Mouse (Mus musculus) fat pad, adult 2 months (tissue): ENCODE measurements around the gene Mtln.

Experiments
- DNase-seq: peaks from one replicate; pipeline ENCODE4 v3.0.0-alpha.2; 2011; ENCODE audit warnings: low read depth, low spot score; ENCODE audit errors: extremely low read depth

Gene Mtln

DNA sequence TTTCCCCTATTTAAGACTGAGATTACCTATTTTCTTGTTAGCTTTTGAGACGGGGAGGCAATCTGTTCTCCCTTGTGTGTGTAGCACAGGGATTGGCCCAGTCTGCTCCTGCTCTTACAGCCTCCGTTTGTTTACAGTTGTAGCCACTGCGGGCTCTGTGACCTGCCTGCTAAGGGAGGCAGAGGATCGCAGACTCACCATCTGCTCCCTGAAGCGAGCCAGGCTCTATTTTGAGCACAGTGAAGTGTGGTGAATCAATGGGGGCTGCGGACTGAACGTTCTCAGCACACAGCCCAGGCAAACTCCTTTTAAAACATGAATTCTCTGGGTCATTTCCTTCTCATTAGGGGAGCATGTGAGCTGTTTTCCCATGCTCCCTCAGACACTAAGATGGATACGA is 35.1 kb downstream of the Mtln start:
- no peak for DNase-seq

DNA sequence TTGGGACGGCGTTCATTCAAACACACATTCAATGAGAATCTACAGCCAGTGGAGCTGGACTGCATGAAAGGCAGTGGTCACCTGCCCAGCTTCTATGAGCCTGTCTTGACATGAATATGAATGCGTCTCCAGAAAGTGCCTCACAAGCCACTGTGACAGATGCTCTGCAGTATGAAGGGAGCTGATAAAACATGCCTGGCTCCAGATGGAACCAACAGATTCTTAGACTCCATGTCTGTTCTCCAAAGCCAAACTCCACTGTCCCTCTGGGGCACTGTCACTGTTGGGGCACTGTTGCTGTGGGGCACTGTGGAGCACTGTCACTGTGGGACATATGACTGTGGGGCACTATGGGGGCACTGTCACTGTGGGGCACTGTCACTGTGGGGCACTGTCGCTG is 38.2 kb downstream of the Mtln start:
- DNase-seq: no peak

DNA sequence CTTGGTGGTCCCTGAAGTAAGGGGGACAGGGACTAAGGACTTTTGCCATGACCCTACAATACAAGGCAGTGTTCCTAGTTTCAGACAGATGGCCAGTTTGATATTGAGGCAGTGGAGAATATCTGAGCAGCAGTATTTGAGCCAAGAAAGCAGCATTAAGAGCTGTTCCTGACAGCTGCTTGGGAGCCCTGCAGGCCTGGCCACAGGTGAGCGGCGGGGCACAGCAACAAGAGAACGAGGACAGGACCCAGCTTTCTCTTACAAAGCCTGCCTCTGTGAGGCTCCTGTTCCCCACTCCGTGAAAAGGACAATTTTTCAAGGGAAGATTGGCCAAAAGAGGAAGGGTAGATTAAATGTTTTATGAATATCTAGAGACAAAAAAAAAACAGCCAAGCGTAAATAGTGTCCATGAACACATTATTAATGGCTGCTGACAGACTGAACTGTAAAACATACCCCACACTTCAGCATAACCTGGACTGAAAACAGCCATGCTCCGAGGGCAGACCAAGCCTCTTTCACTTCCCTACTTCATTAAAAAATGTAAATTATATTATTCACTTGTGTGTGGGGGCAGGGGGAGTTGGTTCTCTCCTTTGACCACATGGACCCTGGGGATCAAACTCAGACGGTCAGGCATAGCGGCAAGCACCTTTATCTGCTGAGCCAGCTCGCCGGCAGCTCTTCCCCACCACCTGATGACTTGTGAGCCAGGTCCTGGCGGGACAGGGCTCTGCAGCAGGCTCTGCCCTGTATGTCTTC is 40.3 kb downstream of the Mtln start:
- no peak for DNase-seq

DNA sequence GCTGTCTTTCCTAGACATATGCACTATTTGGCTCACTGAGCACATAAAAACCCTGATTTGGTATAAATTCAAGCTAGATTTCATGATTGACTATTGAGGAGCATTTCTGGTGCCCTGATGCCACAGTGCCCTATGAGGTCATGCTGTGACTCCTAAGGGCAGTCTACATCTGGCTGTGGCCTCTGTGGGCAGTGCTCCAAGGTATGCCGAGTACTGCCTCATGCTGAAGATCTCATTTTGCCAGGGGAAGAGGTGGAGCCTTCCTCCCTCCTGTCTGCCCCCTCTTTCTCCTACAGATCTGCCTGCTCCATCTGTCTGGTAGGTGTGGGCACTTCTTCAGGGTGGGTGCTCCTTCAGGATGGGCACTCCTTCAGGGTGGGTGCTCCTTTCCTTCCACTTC is 42.9 kb downstream of the Mtln start:
- DNase-seq: no peak

DNA sequence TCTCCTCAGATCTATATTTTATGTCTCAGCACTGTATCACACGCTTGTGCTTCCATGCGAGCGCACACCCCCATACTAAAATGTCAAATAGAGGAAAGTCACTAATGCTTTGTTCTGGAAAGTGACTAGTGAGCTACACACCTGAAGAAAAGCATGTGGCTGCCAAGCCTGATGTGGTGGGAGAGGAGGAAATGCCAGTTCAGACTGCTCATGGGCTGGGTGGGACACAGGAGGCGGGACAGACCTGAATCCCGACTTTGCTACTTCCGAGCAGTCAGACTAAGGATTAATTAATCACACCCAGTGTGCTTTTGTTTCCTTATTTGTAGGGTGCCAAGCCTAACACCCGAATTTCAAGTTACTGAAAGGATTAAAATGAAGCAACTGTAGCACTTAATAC is 44.0 kb downstream of the Mtln start:
- no peak for DNase-seq

DNA sequence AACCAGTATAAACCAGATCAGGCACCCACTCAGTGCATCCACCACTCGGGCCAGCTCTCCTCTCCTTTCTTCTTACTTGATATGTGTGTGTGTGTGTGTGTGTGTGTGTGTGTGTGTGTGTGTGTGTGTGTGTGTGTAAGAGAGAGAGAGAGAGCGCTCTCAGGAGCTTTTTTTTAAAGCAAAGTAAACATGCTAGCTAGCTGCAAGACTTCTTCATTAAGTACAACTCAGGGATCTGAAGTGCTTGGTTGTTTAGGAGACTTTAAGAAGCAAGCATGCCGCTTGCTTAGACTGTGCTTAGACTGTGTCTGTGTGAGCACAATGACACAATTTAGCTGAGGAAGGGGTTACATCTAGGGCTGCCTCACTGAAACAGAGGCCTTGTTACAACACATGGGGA is 49.7 kb downstream of the Mtln start:
- no peak for DNase-seq
